Mouse (Mus musculus) forebrain, postnatal 0 days (tissue): ENCODE measurements around the gene Cd302. TPM values are rescaled to one million over a fixed set of nuclear protein-coding genes. Genes with fewer than 3 reads are reported as not detected.

ENCODE experiments used
- ATAC-seq: fragments of 200-750 bp; cut with Nextera tagmentation; 2 replicates; pipeline ENCODE4 v1.8.0; 2017; ENCODE audit warnings: mild to moderate bottlenecking, moderate library complexity
- DNase-seq: peaks from one replicate; pipeline ENCODE4 v3.0.0-alpha.2; 2015
- H3K27ac ChIP-seq: fragments of 300-500 bp; sonication (generic); 2 replicates; pipeline ENCODE4 v1.5.1; 2014; ENCODE audit warnings: low read depth, mild to moderate bottlenecking, antibody characterized with exemption, low read length, moderate library complexity, mixed read lengths
- H3K27me3 ChIP-seq: fragments of 300-500 bp; sonication (generic); 2 replicates; pipeline ENCODE4 v1.6.1; 2014; ENCODE audit warnings: mild to moderate bottlenecking, low read length, mixed read lengths; ENCODE audit not compliant: insufficient read depth
- H3K36me3 ChIP-seq: fragments of 300-500 bp; sonication (generic); 2 replicates; pipeline ENCODE4 v1.6.1; 2014; ENCODE audit warnings: mild to moderate bottlenecking, moderate library complexity; ENCODE audit not compliant: insufficient read depth
- H3K4me1 ChIP-seq: fragments of 300-500 bp; sonication (generic); 2 replicates; pipeline ENCODE4 v1.6.1; 2014; ENCODE audit warnings: antibody characterized with exemption; ENCODE audit not compliant: insufficient read depth
- H3K4me2 ChIP-seq: fragments of 300-500 bp; sonication (generic); 2 replicates; pipeline ENCODE4 v1.6.1; 2014; ENCODE audit warnings: low read depth, mild to moderate bottlenecking, moderate library complexity
- H3K4me3 ChIP-seq: fragments of 300-500 bp; sonication (generic); 2 replicates; pipeline ENCODE4 v1.5.1; 2014; ENCODE audit warnings: low read depth, low read length, mixed read lengths
- H3K9ac ChIP-seq: fragments of 300-500 bp; sonication (generic); 2 replicates; pipeline ENCODE4 v1.6.1; 2014; ENCODE audit warnings: mild to moderate bottlenecking
- H3K9me3 ChIP-seq: fragments of 300-500 bp; sonication (generic); 2 replicates; pipeline ENCODE4 v1.6.1; 2016; ENCODE audit warnings: low read length
- CTCF ChIP-seq: sonication (generic); IDR thresholded peaks from 2 replicates; pipeline ENCODE4 v1.5.1; 2016; ENCODE audit warnings: antibody characterized with exemption, control low read depth, low read depth
- WGBS: fragments of 180-500 bp; shearing (Covaris S2); extraction: QIAGEN DNeasy Blood & Tissue Kit; methylation state at CpG from one replicate; pipeline ENCODE4 v1.1.7; 2014; 5-methylcytosine and 5-hydroxymethylcytosine counted together
- polyA plus RNA-seq: library from polyadenylated mRNA; unstranded; fragments of >200 nt; fragmentation: Nextera tagmentation; extraction: Ambion mirVana; gene quantifications from 2 replicates; pipeline ENCODE4 v1.2.1, GENCODE M21; 2015
- total RNA-seq: library from RNA; depleted of rRNA; stranded (reverse); fragments of >200 nt; gene quantifications from 2 replicates; pipeline ENCODE4 v1.2.3, GENCODE M21; 2014

The Cd302 gene
- total and polyA plus RNA-seq, 2 experiments from 2014 or later, result 5.8 to 19.3 TPM

DNA sequence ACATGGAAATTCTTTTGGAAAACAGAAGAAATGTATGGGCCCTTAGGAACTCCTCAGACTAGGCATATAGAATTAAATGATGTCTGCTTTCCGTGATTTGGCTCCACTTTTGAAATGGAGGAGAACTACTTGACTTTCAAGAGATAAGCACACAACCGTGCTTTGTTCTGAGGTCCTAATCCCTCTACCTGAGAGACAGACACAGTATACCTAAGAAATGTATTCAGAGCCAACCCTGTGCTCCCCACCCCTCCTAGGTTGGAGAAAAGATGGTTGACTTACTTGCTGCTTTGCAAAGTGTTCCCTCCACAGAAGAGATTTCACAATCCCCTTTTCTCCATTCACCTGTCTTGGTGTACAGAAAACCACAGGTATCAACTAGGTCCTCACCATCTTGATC lies 27.5 kb downstream of the Cd302 start:
- 87% methylated on average over 2 of the region's 2 CpGs for WGBS
- H3K4me2 ChIP-seq, result no peak overlapping the region
- no peaks in the 10 kb centered on the region for H3K9me3 ChIP-seq
- H3K27ac ChIP-seq, result no peak overlapping the region
- no peaks in the 10 kb centered on the region for H3K4me1 ChIP-seq
- no peaks in the 10 kb centered on the region for H3K27me3 ChIP-seq
- H3K36me3 ChIP-seq, result no peaks in the 10 kb centered on the region
- DNase-seq, result no peak
- no peak for ATAC-seq
- no peak for TF ChIP-seq CTCF
- H3K4me3 ChIP-seq, result no peak overlapping the region
- H3K9ac ChIP-seq, result no peak overlapping the region

- Histone ChIP-seq H3K27ac (no peak overlapping the region), H3K27me3 (no peaks in the 10 kb centered on the region)
- no peak for ATAC-seq
Measured at GRCm38 (mm10) chr2:60253506-60253905, 30.8 kb downstream of the Cd302 start.

GRCm38 (mm10) chr2:60252782-60253181 lies 31.5 kb downstream of the Cd302 start:
- TF ChIP-seq CTCF, result no peak
- H3K9ac ChIP-seq, result no peak overlapping the region
- H3K4me1 ChIP-seq, result no peaks in the 10 kb centered on the region
- 86% methylated on average over 4 of the region's 4 CpGs for WGBS
- DNase-seq, result no peak
- H3K27ac ChIP-seq, result no peak overlapping the region
- H3K36me3 ChIP-seq, result peaks cover 13% of the 10 kb centered on the region; the same call in 1 of the 2 replicates
- no peaks in the 10 kb centered on the region for H3K9me3 ChIP-seq
- H3K27me3 ChIP-seq, result no peaks in the 10 kb centered on the region
- no peak overlapping the region for H3K4me3 ChIP-seq
- no peak overlapping the region for H3K4me2 ChIP-seq
- no peak for ATAC-seq

More at GRCm38 (mm10) chr2:60253506-60253905, 30.8 kb downstream of the Cd302 start:
- H3K9me3 ChIP-seq, result no peaks in the 10 kb centered on the region
- H3K4me2 ChIP-seq, result no peak overlapping the region
- H3K4me3 ChIP-seq, result no peak overlapping the region
- DNase-seq, result no peak
- H3K9ac ChIP-seq, result no peak overlapping the region
- TF ChIP-seq CTCF, result no peak
- H3K4me1 ChIP-seq, result no peaks in the 10 kb centered on the region
- peaks cover 13% of the 10 kb centered on the region; the same call in 1 of the 2 replicates for H3K36me3 ChIP-seq

DNA sequence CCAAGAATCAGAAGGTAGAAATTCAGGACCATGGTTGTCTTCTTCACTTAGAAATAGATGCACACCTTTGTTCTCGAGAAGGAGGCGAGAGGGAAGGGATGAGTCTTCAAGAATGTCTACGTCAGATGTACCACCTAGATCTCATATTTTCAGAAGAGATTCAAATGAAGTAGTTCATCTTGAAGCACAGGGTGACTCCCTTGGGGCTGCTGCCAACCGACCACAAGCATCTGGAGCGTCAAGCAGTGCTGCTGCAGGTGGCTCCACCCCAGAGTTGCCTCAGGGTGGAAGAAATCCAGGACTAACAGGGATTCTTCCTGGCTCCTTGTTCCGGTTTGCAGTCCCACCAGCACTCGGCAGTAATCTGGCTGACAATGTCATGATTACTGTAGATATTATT lies 49.8 kb downstream of the Cd302 start:
- 89% methylated on average over 7 of the region's 7 CpGs for WGBS
- no peak overlapping the region for H3K27ac ChIP-seq
- H3K4me1 ChIP-seq, result no peaks in the 10 kb centered on the region
- H3K9ac ChIP-seq, result no peak overlapping the region
- H3K4me2 ChIP-seq, result no peak overlapping the region
- ATAC-seq (no peak), DNase-seq (no peak)
- H3K9me3 ChIP-seq, result no peaks in the 10 kb centered on the region
- no peaks in the 10 kb centered on the region for H3K27me3 ChIP-seq
- H3K4me3 ChIP-seq, result no peak overlapping the region
- no peak for TF ChIP-seq CTCF
- peaks cover 62% of the 10 kb centered on the region for H3K36me3 ChIP-seq

DNA sequence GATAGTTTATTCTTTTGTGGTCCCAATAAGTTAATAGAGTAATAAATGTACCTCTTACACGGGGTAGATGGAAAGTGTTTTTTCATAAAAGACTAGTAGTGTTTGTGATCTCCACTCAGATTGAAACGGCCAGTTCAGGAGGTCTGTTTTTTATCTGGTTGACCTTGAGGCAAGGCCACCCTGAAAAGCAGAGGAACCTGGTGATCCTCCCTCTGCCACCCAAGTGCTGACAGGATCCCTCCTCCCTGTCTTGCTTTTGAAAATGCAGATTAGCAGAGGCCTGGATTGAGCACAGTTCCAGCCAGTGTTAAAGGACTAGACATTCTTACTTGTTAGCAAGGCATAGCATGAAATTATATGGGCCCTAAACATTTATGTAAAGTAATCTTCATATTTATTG lies 51.1 kb downstream of the Cd302 start:
- WGBS, result 78% methylated on average over 2 of the region's 2 CpGs
- Histone ChIP-seq H3K27me3 (no peaks in the 10 kb centered on the region), H3K4me2 (no peak overlapping the region), H3K36me3 (peaks cover 54% of the 10 kb centered on the region), H3K9ac (no peak overlapping the region), H3K27ac (no peak overlapping the region), H3K4me3 (no peak overlapping the region), H3K4me1 (no peaks in the 10 kb centered on the region), H3K9me3 (no peaks in the 10 kb centered on the region)
- DNase-seq, result no peak
- ATAC-seq, result no peak
- no peak for TF ChIP-seq CTCF

DNA sequence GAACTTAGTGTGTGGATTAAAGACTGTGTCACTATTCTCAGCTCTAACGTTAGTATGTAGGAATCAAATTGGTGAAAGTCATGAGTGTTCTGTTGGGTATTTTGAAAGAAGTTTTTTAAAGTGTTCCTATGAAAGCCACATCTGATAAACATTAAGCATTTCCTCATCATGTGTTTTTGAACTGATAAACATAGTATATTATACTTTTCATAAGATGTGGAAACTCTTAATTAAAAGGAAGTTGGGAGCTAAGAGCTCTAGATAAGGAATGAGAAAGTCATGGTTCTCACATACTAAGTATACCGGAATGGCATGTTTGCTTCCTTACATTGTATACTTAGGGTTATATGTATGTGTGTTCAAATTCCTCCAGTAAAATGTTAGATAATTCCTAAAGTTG lies 53.9 kb downstream of the Cd302 start:
- no peaks in the 10 kb centered on the region for H3K9me3 ChIP-seq
- H3K4me3 ChIP-seq, result no peak overlapping the region
- no peak overlapping the region for H3K9ac ChIP-seq
- H3K4me2 ChIP-seq, result no peak overlapping the region
- no peak for ATAC-seq
- DNase-seq, result no peak
- no peak overlapping the region for H3K27ac ChIP-seq
- peaks cover 34% of the 10 kb centered on the region for H3K36me3 ChIP-seq
- 92% methylated on average over 2 of the region's 2 CpGs for WGBS
- TF ChIP-seq CTCF, result no peak
- no peaks in the 10 kb centered on the region for H3K4me1 ChIP-seq
- H3K27me3 ChIP-seq, result no peaks in the 10 kb centered on the region

DNA sequence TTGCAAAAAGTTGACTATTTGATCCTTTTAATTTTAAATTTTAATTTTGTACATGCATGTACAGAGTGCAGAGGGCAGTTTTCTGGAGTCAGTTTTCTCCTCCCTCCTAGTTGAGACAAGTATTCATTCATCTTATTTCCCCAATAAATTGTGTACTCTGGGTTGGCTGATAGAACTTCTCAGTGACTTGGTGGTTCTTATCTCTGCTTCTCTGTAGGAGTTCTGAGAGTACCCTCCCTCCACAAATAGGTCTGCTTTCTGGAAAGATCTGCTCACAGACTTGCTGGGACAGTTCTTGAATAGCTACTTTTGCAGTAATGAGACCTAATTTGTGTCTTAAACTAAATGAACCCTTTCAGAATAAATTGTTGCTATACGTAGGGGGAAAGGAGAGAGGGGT lies 55.8 kb downstream of the Cd302 start:
- H3K27ac ChIP-seq, result no peak overlapping the region
- no peak overlapping the region for H3K9ac ChIP-seq
- TF ChIP-seq CTCF, result no peak
- no peak overlapping the region for H3K4me2 ChIP-seq
- WGBS, result 19% methylated on average over 1 of the region's 1 CpGs
- DNase-seq (no peak), ATAC-seq (no peak)
- H3K36me3 ChIP-seq, result peaks cover 23% of the 10 kb centered on the region
- H3K9me3 ChIP-seq, result no peaks in the 10 kb centered on the region
- no peak overlapping the region for H3K4me3 ChIP-seq
- no peaks in the 10 kb centered on the region for H3K4me1 ChIP-seq
- H3K27me3 ChIP-seq, result no peaks in the 10 kb centered on the region

- Histone ChIP-seq H3K36me3 (no peaks in the 10 kb centered on the region), H3K4me2 (no peak overlapping the region), H3K4me1 (no peaks in the 10 kb centered on the region), H3K27ac (no peak overlapping the region), H3K27me3 (no peaks in the 10 kb centered on the region), H3K9ac (no peak overlapping the region), H3K4me3 (no peak overlapping the region), H3K9me3 (no peaks in the 10 kb centered on the region)
- no peak for DNase-seq
- no peak for ATAC-seq
- 89% methylated on average over 1 of the region's 1 CpGs for WGBS
- TF ChIP-seq CTCF, result no peak
Measured at GRCm38 (mm10) chr2:60223489-60223888, 60.8 kb downstream of the Cd302 start.
